Mouse (Mus musculus): ENCODE measurements around the gene Uchl5. TPM values are rescaled to one million over a fixed set of nuclear protein-coding genes. Genes with fewer than 3 reads are reported as not detected.

Uchl5 gene
- polyA plus RNA-seq, 1 experiment from 2014 or later: 61.5 TPM

- Histone ChIP-seq H3K36me3 (ENCODE audit: control insufficient read depth, insufficient read depth, low read length) (no peaks in the 10 kb centered on the region), H3K4me1 (replicated peaks; ENCODE audit: control insufficient read depth, insufficient read depth) (no peaks in the 10 kb centered on the region)
- TF ChIP-seq CTCF (IDR thresholded peaks at IDR 0.05; ENCODE audit: low read depth): no peak
- TF ChIP-seq EP300 (optimal IDR thresholded peaks at IDR 0.05): no peak
Measured at GRCm38 (mm10) chr1:143837681-143838080, 60.6 kb downstream of the Uchl5 start.

DNA sequence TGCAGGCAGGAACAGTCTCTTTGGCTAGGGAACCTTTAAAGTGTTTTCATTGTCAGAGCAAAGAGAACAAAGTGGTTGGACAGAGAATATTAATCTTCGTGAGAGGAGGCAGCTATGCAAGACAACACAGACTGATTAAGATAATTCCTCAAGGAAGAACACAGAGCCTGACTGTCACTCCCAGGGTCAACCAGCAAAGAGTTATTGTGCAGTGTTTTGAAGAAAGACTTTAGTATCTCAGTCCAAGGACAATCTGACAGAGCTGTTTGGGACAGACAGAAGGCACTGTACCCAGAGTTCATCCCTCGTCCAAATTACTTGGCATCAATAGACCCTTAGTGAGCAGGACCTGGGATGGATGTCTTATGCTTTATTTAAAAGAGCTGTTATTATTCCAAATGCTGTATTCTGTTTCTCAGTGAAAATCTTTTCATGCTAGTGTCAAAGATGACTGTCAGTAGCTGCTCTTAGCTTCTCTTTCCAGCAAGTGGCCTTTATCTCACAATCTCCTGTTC, 61.9 kb downstream of the Uchl5 start:
- no peaks in the 10 kb centered on the region for H3K9me3 ChIP-seq (ENCODE audit: control insufficient read depth, low read length)
- H3K4me3 ChIP-seq (ENCODE audit: low read depth, low read length): no peak overlapping the region
- no peaks in the 10 kb centered on the region for H3K4me1 ChIP-seq (replicated peaks; ENCODE audit: control insufficient read depth, insufficient read depth)
- 54% methylated on average over 2 of the region's 2 CpGs for WGBS
- H3K36me3 ChIP-seq (ENCODE audit: control insufficient read depth, insufficient read depth, low read length): no peaks in the 10 kb centered on the region
- H3K27ac ChIP-seq (replicated peaks): no peak overlapping the region
- no peak for ATAC-seq (ENCODE audit: low FRiP score, low TSS enrichment)
- H3K27me3 ChIP-seq (ENCODE audit: control insufficient read depth, insufficient read depth, low read length): no peaks in the 10 kb centered on the region
- DNase-seq (ENCODE audit: low spot score): no peak
- TF ChIP-seq EP300 (optimal IDR thresholded peaks at IDR 0.05) (no peak), CTCF (IDR thresholded peaks at IDR 0.05; ENCODE audit: low read depth) (no peak)
- no peak overlapping the region for H3K9ac ChIP-seq (ENCODE audit: low read length)
- H3K4me2 ChIP-seq (replicated peaks; ENCODE audit: low read depth): no peak overlapping the region

More at GRCm38 (mm10) chr1:143837681-143838080, 60.6 kb downstream of the Uchl5 start:
- H3K4me3 ChIP-seq (ENCODE audit: low read depth, low read length): no peak overlapping the region
- no peak overlapping the region for H3K9ac ChIP-seq (ENCODE audit: low read length)
- H3K4me2 ChIP-seq (replicated peaks; ENCODE audit: low read depth): no peak overlapping the region
- H3K27ac ChIP-seq (replicated peaks): no peak overlapping the region
- DNase-seq (ENCODE audit: low spot score) (no peak), ATAC-seq (ENCODE audit: low FRiP score, low TSS enrichment) (no peak)
- H3K9me3 ChIP-seq (ENCODE audit: control insufficient read depth, low read length): no peaks in the 10 kb centered on the region
- no peaks in the 10 kb centered on the region for H3K27me3 ChIP-seq (ENCODE audit: control insufficient read depth, insufficient read depth, low read length)
- 89% methylated on average over 4 of the region's 4 CpGs for WGBS

GRCm38 (mm10) chr1:143852329-143852728, 75.3 kb downstream of the Uchl5 start:
- H3K4me3 ChIP-seq (ENCODE audit: low read depth, low read length): no peak overlapping the region
- 29% methylated on average over 4 of the region's 4 CpGs for WGBS
- TF ChIP-seq EP300 (optimal IDR thresholded peaks at IDR 0.05) (no peak), CTCF (IDR thresholded peaks at IDR 0.05; ENCODE audit: low read depth) (no peak)
- DNase-seq (ENCODE audit: low spot score): no peak
- no peak overlapping the region for H3K27ac ChIP-seq (replicated peaks)
- H3K9me3 ChIP-seq (ENCODE audit: control insufficient read depth, low read length): no peaks in the 10 kb centered on the region
- no peak for ATAC-seq (ENCODE audit: low FRiP score, low TSS enrichment)
- H3K4me1 ChIP-seq (replicated peaks; ENCODE audit: control insufficient read depth, insufficient read depth): no peaks in the 10 kb centered on the region
- H3K4me2 ChIP-seq (replicated peaks; ENCODE audit: low read depth): no peak overlapping the region
- no peaks in the 10 kb centered on the region for H3K36me3 ChIP-seq (ENCODE audit: control insufficient read depth, insufficient read depth, low read length)
- no peaks in the 10 kb centered on the region for H3K27me3 ChIP-seq (ENCODE audit: control insufficient read depth, insufficient read depth, low read length)
- no peak overlapping the region for H3K9ac ChIP-seq (ENCODE audit: low read length)

- H3K27ac ChIP-seq (replicated peaks): no peak overlapping the region
- ATAC-seq (ENCODE audit: low FRiP score, low TSS enrichment) (no peak), DNase-seq (ENCODE audit: low spot score) (no peak)
- H3K4me3 ChIP-seq (ENCODE audit: low read depth, low read length): no peak overlapping the region
- no peak overlapping the region for H3K9ac ChIP-seq (ENCODE audit: low read length)
- H3K4me1 ChIP-seq (replicated peaks; ENCODE audit: control insufficient read depth, insufficient read depth): no peaks in the 10 kb centered on the region
- no peak for TF ChIP-seq CTCF (IDR thresholded peaks at IDR 0.05; ENCODE audit: low read depth)
- no peak for TF ChIP-seq EP300 (optimal IDR thresholded peaks at IDR 0.05)
- H3K36me3 ChIP-seq (ENCODE audit: control insufficient read depth, insufficient read depth, low read length): no peaks in the 10 kb centered on the region
- no peaks in the 10 kb centered on the region for H3K27me3 ChIP-seq (ENCODE audit: control insufficient read depth, insufficient read depth, low read length)
- H3K4me2 ChIP-seq (replicated peaks; ENCODE audit: low read depth): no peak overlapping the region
- 90% methylated on average over 2 of the region's 2 CpGs for WGBS
- no peaks in the 10 kb centered on the region for H3K9me3 ChIP-seq (ENCODE audit: control insufficient read depth, low read length)
Measured at GRCm38 (mm10) chr1:143852779-143853358, 75.8 kb downstream of the Uchl5 start.

DNA sequence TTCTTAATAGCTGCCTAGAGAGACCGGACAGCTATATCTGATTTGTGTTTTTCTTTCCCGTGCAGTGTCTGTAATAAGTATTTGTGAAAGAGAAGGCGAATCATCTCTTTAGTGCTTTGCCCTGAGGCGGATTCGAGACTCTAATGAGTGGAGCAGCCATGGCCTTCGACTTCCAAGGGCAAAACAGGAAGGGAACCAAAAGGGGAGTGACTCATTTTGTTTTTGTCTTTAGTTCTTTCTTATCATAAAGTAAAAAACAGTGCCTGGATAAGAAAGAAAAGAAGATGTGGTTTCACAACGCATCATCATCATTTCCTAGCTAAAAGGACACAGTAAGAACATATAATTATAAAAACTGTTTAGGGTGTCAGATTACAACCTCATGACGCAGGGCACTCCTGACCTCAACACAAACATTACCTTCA, 76.6 kb downstream of the Uchl5 start:
- no peaks in the 10 kb centered on the region for H3K4me1 ChIP-seq (replicated peaks; ENCODE audit: control insufficient read depth, insufficient read depth)
- H3K36me3 ChIP-seq (ENCODE audit: control insufficient read depth, insufficient read depth, low read length): no peaks in the 10 kb centered on the region
- no peak overlapping the region for H3K4me2 ChIP-seq (replicated peaks; ENCODE audit: low read depth)
- TF ChIP-seq CTCF (IDR thresholded peaks at IDR 0.05; ENCODE audit: low read depth) (no peak), EP300 (optimal IDR thresholded peaks at IDR 0.05) (no peak)
- no peak overlapping the region for H3K27ac ChIP-seq (replicated peaks)
- H3K9me3 ChIP-seq (ENCODE audit: control insufficient read depth, low read length): no peaks in the 10 kb centered on the region
- no peaks in the 10 kb centered on the region for H3K27me3 ChIP-seq (ENCODE audit: control insufficient read depth, insufficient read depth, low read length)
- no peak overlapping the region for H3K4me3 ChIP-seq (ENCODE audit: low read depth, low read length)
- 47% methylated on average over 8 of the region's 8 CpGs for WGBS
- DNase-seq (ENCODE audit: low spot score) (no peak), ATAC-seq (ENCODE audit: low FRiP score, low TSS enrichment) (no peak)
- H3K9ac ChIP-seq (ENCODE audit: low read length): no peak overlapping the region

DNA sequence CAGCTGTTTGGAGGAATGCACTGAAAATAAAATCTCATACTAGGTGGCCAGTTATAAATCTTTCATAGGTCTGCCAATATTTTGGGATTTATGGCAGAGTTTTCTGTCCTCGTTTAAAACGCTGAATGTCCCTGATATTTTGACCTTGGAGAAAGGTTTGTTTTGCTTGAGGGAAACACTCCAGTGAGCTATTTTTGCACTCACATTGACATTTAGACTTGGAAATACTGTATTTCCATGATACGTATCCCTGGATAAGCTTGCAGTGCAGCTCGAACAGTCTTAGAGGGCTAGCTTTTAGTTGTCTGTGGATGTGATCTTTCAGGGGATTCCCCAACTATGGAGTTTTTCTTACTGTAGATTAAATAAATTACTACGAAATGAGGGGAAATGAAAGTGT, 78.6 kb downstream of the Uchl5 start:
- TF ChIP-seq EP300 (optimal IDR thresholded peaks at IDR 0.05): no peak
- TF ChIP-seq CTCF (IDR thresholded peaks at IDR 0.05; ENCODE audit: low read depth): no peak
- DNase-seq (ENCODE audit: low spot score) (no peak), ATAC-seq (ENCODE audit: low FRiP score, low TSS enrichment) (no peak)
- 59% methylated on average over 5 of the region's 5 CpGs for WGBS
- Histone ChIP-seq H3K36me3 (ENCODE audit: control insufficient read depth, insufficient read depth, low read length) (no peaks in the 10 kb centered on the region), H3K4me2 (replicated peaks; ENCODE audit: low read depth) (no peak overlapping the region), H3K27ac (replicated peaks) (no peak overlapping the region), H3K9ac (ENCODE audit: low read length) (no peak overlapping the region), H3K27me3 (ENCODE audit: control insufficient read depth, insufficient read depth, low read length) (no peaks in the 10 kb centered on the region), H3K4me3 (ENCODE audit: low read depth, low read length) (no peak overlapping the region), H3K4me1 (replicated peaks; ENCODE audit: control insufficient read depth, insufficient read depth) (no peaks in the 10 kb centered on the region), H3K9me3 (ENCODE audit: control insufficient read depth, low read length) (no peaks in the 10 kb centered on the region)

Other genes with a start within 250 kb of the Uchl5 start
- 0.12 and 0.15 TPM in 2 replicates for gene B3galt2, start 136.6 kb upstream of the Uchl5 start, polyA plus RNA-seq (2015; fragmentation: Nextera tagmentation; extraction: Ambion mirVana)
- gene Cdc73, start 74.4 kb upstream of the Uchl5 start, polyA plus RNA-seq (2015; fragmentation: Nextera tagmentation; extraction: Ambion mirVana): 11.4 and 11.8 TPM in 2 replicates
- 104 TPM in 2 replicates for gene Glrx2, start 60.9 kb upstream of the Uchl5 start, polyA plus RNA-seq (2015; fragmentation: Nextera tagmentation; extraction: Ambion mirVana)
- gene Trove2, start 204 bp upstream of the Uchl5 start, polyA plus RNA-seq (2015; fragmentation: Nextera tagmentation; extraction: Ambion mirVana): 8.7 and 8.9 TPM in 2 replicates
- gene Rgs2, start 226.9 kb downstream of the Uchl5 start, polyA plus RNA-seq (2015; fragmentation: Nextera tagmentation; extraction: Ambion mirVana): 108 and 119 TPM in 2 replicates

All from stomach, postnatal 0 days (tissue).